Mouse (Mus musculus): ENCODE results near the gene Nrd1. TPM values are rescaled to one million over a fixed set of nuclear protein-coding genes. Genes with fewer than 3 reads are reported as not detected.
A peak's percentile ranks its signal among the peaks of the same experiment; 100 is the strongest.

Gene Nrd1
- total RNA-seq, 2 experiments from 2014 or later: 137 to 158 TPM

- no peak overlapping the region for H3K4me3 ChIP-seq
- no peak overlapping the region for H3K27ac ChIP-seq
- intact Hi-C loops (cut with DNase I): no loop called here
- no peak for DNase-seq (ENCODE audit: extremely low spot score in 1 of 2, low spot score in 2 of 2)
- peak; percentile 72 for TF ChIP-seq CTCF (IDR thresholded peaks at IDR 0.05)
These were observed 35.9 kb downstream of the Nrd1 start for GRCm38 (mm10) chr4:109036327-109036726.

GRCm38 (mm10) chr4:109042739-109043138 lies 42.3 kb downstream of the Nrd1 start:
- TF ChIP-seq CTCF (IDR thresholded peaks at IDR 0.05): no peak
- no peak overlapping the region for H3K4me3 ChIP-seq
- no peak overlapping the region for H3K27ac ChIP-seq
- no peak for DNase-seq (ENCODE audit: extremely low spot score in 1 of 2, low spot score in 2 of 2)
- intact Hi-C loops (cut with DNase I): no loop called here

- intact Hi-C loops (cut with DNase I): no loop called here
- TF ChIP-seq CTCF (IDR thresholded peaks at IDR 0.05): no peak
- no peak overlapping the region for H3K4me3 ChIP-seq
- DNase-seq (ENCODE audit: extremely low spot score in 1 of 2, low spot score in 2 of 2): no peak
- no peak overlapping the region for H3K27ac ChIP-seq
These were observed 42.8 kb downstream of the Nrd1 start for GRCm38 (mm10) chr4:109043294-109043693.

GRCm38 (mm10) chr4:109043756-109044155 lies 43.3 kb downstream of the Nrd1 start:
- no peak overlapping the region for H3K27ac ChIP-seq
- TF ChIP-seq CTCF (IDR thresholded peaks at IDR 0.05): no peak; the same call in 1 of the 2 replicates
- no peak for DNase-seq (ENCODE audit: extremely low spot score in 1 of 2, low spot score in 2 of 2)
- intact Hi-C loops (cut with DNase I): no loop called here
- H3K4me3 ChIP-seq: no peak overlapping the region

GRCm38 (mm10) chr4:109048258-109048657 lies 47.8 kb downstream of the Nrd1 start:
- no peak for TF ChIP-seq CTCF (IDR thresholded peaks at IDR 0.05)
- Histone ChIP-seq H3K4me3 (no peak overlapping the region), H3K27ac (no peak overlapping the region; the same call in 1 of the 2 replicates)
- intact Hi-C loops (cut with DNase I): no loop called here
- DNase-seq (ENCODE audit: extremely low spot score in 1 of 2, low spot score in 2 of 2): no peak

GRCm38 (mm10) chr4:109052282-109052681 lies 51.8 kb downstream of the Nrd1 start:
- no peak overlapping the region for H3K4me3 ChIP-seq
- intact Hi-C loops (cut with DNase I): no loop called here
- DNase-seq (ENCODE audit: extremely low spot score in 1 of 2, low spot score in 2 of 2): no peak
- no peak for TF ChIP-seq CTCF (IDR thresholded peaks at IDR 0.05)
- H3K27ac ChIP-seq: no peak overlapping the region

GRCm38 (mm10) chr4:109054003-109054402 lies 53.5 kb downstream of the Nrd1 start:
- no peak for DNase-seq (ENCODE audit: extremely low spot score in 1 of 2, low spot score in 2 of 2)
- no peak for TF ChIP-seq CTCF (IDR thresholded peaks at IDR 0.05)
- Histone ChIP-seq H3K27ac (no peak overlapping the region), H3K4me3 (no peak overlapping the region)
- intact Hi-C loops (cut with DNase I): loop anchor here (2.0 kb wide), 1 partner anchor 69 kb away; no protein-coding TSS in a partner anchor

- intact Hi-C loops (cut with DNase I): no loop called here
- TF ChIP-seq CTCF (IDR thresholded peaks at IDR 0.05): no peak
- Histone ChIP-seq H3K27ac (no peak overlapping the region), H3K4me3 (no peak overlapping the region)
- DNase-seq (ENCODE audit: extremely low spot score in 1 of 2, low spot score in 2 of 2): no peak
These were observed 55.9 kb downstream of the Nrd1 start for GRCm38 (mm10) chr4:109056351-109056750.

GRCm38 (mm10) chr4:109057640-109058039 lies 57.2 kb downstream of the Nrd1 start:
- intact Hi-C loops (cut with DNase I): no loop called here
- TF ChIP-seq CTCF (IDR thresholded peaks at IDR 0.05): no peak
- no peak for DNase-seq (ENCODE audit: extremely low spot score in 1 of 2, low spot score in 2 of 2)
- H3K4me3 ChIP-seq: no peak overlapping the region
- no peak overlapping the region for H3K27ac ChIP-seq

GRCm38 (mm10) chr4:109059255-109059821 lies 58.9 kb downstream of the Nrd1 start:
- Histone ChIP-seq H3K4me3 (no peak overlapping the region), H3K27ac (no peak overlapping the region)
- no peak for TF ChIP-seq CTCF (IDR thresholded peaks at IDR 0.05)
- intact Hi-C loops (cut with DNase I): no loop called here
- DNase-seq (ENCODE audit: extremely low spot score in 1 of 2, low spot score in 2 of 2): no peak

GRCm38 (mm10) chr4:109064941-109065340 lies 64.5 kb downstream of the Nrd1 start:
- intact Hi-C loops (cut with DNase I): loop anchor here (10.0 kb wide), 1 partner anchor 100 kb away; no protein-coding TSS in a partner anchor

GRCm38 (mm10) chr4:109065714-109066113 lies 65.3 kb downstream of the Nrd1 start:
- Histone ChIP-seq H3K27ac (no peak overlapping the region), H3K4me3 (no peak overlapping the region)
- no peak for TF ChIP-seq CTCF (IDR thresholded peaks at IDR 0.05)
- intact Hi-C loops (cut with DNase I): loop anchor here (10.0 kb wide), 1 partner anchor 99 kb away; no protein-coding TSS in a partner anchor
- DNase-seq (ENCODE audit: extremely low spot score in 1 of 2, low spot score in 2 of 2): no peak

More at GRCm38 (mm10) chr4:109064941-109065340, 64.5 kb downstream of the Nrd1 start:
- TF ChIP-seq CTCF (IDR thresholded peaks at IDR 0.05): no peak
- H3K4me3 ChIP-seq: no peak overlapping the region
- DNase-seq (ENCODE audit: extremely low spot score in 1 of 2, low spot score in 2 of 2): no peak
- no peak overlapping the region for H3K27ac ChIP-seq

GRCm38 (mm10) chr4:109072891-109073290 lies 72.4 kb downstream of the Nrd1 start:
- no peak for TF ChIP-seq CTCF (IDR thresholded peaks at IDR 0.05)
- H3K4me3 ChIP-seq: no peak overlapping the region
- H3K27ac ChIP-seq: no peak overlapping the region
- no peak for DNase-seq (ENCODE audit: extremely low spot score in 1 of 2, low spot score in 2 of 2)
- intact Hi-C loops (cut with DNase I): no loop called here

All from left cerebral cortex, adult 2 months (tissue).